Mouse (Mus musculus): ENCODE measurements at regions not wholly inside any gene's neighbourhood (a gene's known extent, or its start where the extent isn't known, plus 50 kb on each side); places are given as distances from the start of the nearest gene placed in this dataset.
A peak's percentile ranks its signal among the peaks of the same experiment; 100 is the strongest.

DNA sequence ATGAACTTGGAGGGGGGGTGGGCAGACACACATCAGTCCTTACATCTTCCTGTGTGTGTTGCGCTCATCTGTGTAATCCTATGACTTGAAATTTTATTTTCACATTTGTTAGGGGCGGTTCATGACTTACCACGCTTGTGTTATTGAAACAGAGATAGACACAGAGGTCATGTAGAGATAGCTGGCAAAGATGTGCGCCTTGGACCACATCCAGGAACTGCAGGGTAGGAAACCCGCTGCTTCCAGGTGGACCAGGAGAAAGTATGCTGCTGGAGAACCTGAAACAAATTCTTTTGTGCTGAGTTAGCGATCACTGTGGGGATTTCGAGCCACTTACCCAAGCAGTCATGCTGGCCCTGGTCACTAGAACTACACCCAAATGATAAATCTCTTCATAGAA lies 89.1 kb downstream of the Kcnj2 start:
- intact Hi-C loops (cut with DNase I) = no loop called here
- DNase-seq = no peak

DNA sequence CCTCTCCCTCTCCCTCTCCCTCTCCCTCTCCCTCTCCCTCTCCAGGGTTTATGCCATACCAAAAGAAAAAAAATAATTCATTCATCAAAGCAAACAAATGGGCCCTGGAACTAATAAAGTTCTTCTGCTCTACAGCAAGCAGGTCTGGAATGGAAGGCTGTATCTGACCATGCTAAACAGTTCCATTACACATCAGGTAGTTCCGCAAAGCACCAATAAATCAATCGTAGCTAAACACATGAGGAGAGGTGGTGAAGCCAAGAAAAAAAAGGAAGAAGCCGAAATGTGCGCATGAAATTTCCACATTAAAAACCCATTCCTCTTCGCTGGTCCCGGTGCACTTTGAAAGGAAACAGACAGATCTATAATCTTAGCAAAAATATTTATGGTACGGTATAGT lies 89.8 kb downstream of the Kcnj2 start:
- intact Hi-C loops (cut with DNase I) = no loop called here
- no peak for DNase-seq

DNA sequence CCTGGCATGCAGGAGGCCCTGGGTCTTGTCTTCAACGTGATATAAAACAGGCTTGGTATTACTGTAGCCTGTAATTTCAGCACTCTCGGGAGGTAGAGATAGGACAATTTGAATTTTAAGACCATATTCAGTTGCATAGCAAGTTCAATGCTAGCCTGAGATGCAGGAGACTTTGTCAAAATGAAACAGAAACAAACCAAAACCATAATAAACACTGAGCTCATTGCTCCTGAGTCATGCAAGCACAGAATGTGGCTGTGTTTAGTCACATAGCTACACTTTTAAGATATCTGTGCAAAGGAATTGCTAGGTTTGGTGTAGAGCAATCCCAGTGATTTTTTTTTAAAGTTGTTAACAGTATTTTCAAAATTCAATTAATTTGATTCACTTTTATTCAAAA lies 93.3 kb downstream of the Kcnj2 start:
- no peak for DNase-seq
- intact Hi-C loops (cut with DNase I) = no loop called here

DNA sequence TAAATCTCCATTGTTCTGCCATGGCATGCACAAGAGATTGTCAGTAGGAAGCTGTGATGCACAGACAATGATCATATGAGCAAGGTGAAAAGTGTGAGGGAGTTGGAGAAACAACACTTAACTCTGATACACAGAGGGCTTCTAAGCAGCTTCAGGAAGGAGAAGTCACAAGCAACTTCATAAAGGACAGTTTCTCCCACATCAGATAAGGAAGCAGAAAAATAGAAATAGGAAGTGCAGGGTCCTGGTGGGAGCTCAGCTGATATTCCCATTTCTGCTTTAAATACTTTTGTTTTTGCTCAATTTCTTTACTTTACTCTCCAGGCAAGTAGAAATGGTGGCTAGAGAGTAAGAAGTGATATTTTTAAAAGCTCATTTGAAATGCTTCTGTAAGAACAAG lies 98.9 kb downstream of the Kcnj2 start:
- intact Hi-C loops (cut with DNase I) = no loop called here
- no peak for DNase-seq

DNA sequence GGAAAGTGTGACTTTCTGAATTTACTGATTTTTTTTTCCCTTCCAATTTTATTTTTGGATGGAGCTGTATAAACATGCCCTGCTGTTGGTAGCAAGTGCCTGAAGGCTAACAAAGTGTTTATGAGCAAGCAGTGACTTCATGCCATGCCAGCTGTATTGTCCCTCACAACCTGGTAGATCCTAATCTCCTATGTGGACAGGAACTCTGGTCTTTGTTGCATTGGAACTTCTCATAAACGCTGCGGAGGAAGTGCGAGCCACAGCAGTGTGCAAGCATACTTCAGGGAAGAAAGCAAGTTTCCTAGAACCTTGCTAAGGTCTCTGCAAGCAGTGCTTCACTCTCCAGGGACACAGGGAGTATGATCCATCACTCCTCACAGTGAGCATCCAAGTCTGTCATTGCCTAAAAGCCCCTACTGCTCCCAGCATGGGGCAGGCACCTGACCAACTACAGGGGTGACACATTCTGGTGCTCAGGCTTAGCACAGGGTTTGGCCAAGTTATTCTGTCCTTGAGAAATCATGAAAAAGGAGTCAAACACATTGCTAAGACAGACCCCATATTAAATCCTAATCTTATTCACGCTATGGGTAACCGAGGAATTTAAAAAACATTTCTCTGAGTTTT lies 104.3 kb downstream of the Kcnj2 start:
- no peak for DNase-seq
- intact Hi-C loops (cut with DNase I) = no loop called here

DNA sequence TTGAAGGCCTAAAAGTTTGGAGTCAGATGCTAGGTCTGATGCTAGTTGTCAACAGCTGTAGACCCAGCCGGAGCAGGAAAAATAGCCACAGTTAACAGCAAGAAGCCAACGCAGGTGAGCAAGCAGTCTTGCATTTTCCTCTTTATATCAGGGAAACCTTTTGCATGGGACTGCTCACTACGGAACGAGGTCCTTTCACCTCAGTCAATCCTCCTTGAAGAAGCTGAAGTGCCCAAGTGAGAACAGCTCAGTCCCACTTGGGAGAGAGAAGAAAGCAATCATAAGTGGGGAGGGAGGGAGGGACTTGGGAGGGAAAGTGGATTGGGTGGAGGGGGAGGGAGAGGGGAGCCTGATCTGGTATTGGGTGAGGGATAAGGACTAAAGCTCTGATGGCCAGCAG lies 107.6 kb downstream of the Kcnj2 start:
- intact Hi-C loops (cut with DNase I) = no loop called here
- no peak for DNase-seq

DNA sequence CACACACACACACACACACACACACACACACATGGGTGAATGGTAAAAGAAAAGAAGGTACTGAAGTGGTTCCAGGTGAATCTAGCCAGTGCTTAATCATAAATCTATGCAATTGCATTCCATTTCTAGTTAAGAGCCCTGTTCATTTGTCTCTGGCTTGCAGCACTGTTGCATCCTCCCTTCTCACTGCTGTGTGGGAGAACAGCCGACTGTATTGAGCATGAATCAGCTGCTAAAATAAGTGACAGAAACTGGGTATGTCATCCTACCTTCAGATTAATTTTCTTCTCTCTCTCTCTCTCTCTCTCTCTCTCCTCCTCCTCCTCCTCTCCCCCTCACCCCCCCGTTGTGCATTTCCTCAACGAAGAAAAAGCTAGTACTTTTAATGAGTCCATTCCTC lies 109.6 kb downstream of the Kcnj2 start:
- no peak for DNase-seq
- intact Hi-C loops (cut with DNase I) = no loop called here

DNA sequence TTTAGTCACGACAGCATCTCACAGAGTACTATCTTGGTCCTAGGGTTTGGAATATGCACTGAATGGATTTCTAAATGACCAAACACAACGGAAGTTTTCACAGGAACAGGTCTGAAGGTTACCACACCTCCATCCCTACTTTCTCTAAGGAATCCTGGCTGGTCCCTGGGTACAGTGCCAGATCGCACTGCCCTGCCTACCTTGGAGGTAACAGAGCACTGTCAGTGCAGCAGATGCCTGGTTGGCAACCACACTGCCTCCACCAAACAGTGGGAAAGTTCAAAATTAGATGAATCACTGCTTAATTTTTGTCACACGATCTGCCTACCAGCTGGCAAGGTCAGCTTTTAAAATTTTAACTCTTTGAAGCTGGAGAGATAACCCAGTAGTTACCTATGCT lies 111.6 kb downstream of the Kcnj2 start:
- intact Hi-C loops (cut with DNase I) = no loop called here
- DNase-seq = no peak

DNA sequence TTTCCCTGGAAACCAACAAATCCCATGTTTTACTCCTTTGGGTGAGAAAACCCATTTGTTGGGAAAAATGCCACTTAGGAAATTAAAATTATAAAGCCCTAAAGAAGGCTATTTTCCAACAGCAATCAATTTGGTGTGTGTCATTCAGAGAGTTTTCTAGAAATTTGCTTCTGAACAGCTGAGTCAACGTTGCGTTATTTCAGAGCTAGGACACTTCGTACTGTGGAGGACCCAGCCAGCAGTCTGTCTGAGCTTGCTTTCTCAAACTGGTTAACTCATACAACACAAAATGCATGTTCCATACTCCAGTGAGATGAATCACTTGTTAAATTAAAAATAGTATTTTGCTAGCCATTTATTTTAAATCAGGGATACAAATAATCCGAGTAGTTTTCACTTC lies 131.5 kb downstream of the Kcnj2 start:
- no peak for DNase-seq
- intact Hi-C loops (cut with DNase I) = no loop called here

DNA sequence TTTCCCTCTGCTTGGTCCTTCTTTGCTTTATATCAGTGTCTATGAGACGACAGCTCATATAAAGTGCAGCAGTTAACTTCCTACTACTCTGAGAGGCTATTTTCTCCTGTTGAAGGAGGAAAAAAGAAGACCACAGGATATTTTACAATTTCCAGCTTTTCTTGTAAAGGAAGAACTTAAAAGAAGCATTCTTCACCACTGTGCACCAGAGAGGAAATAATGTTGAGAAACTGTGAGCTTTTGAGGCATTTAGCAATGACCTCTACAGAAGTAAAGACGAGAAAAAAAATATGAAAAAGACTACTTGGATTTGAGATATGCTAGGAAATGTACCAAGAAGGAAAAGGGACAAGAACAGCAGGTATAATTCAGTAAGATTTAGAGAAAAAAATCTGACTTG lies 134.5 kb downstream of the Kcnj2 start:
- intact Hi-C loops (cut with DNase I) = no loop called here
- no peak for DNase-seq

DNA sequence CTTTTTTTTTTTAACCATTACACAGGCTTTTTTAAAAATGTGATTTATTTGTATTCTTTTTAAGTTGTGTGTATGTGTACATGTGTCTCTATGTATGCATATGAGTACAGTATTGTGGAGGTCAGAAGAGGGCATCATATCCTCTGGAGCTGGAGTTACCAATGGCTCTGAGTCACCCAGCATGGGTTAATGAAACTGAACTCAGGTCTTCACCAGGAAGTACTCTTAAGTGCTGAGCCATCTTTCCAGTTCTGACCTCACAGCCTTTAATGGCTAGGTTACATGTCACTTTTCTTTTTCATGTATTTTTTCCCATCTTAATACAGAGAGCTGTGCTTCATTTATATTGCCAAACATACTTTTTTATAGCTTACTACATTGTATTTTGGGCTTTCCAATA lies 136.8 kb downstream of the Kcnj2 start:
- intact Hi-C loops (cut with DNase I) = no loop called here
- no peak for DNase-seq

DNA sequence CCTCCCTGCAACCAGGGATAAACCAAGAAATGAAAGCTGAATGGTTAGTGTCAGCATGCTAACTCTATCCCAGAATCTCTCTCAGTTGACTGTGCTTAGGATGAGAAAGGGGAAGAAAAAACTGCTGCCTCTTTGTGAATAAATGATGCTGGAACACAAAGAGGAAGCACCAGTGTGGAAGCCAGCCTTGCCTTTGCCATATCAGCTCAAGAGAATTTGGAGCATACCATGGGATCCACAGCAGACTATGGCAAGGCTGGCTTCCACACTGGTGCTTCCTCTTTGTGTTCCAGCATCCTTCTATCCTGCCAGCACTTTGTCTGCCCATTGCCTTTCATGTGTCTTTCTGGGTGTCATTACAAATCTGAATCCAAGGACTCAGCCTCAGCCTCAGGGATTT lies 144.6 kb downstream of the Kcnj2 start:
- intact Hi-C loops (cut with DNase I) = no loop called here
- DNase-seq = no peak

DNA sequence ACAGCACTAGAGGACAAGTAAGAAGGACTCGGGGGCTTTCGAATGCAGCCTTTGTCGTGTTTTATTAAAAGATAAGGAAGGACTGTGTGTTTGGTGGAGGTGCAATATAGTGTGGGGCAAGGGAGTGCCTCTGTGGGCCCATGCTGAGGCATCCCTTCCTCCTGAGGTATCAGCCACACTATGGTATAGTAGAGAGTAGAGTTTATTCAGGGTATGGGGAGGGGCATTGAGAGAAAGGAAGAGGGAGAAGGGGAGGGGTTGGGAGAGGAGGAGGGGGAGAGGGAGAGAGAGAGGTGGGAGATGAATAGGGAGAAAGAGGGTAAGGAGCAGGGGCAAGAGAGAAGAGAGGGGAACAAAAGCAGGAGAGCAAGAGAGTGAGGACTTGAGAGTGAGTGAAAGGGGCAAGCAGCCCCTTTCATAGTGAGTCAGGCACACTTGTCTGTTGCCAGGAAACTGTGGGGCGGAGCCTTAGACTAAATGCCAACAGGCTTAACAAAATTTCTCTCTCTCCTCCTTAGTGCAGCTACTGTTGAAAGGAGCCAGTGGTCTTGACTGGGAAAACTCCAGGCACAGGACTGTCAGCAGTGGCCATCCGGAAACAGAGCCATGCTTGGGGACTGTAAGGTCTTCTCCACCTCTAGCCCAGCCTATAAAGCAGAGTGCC lies 146.2 kb downstream of the Kcnj2 start:
- DNase-seq = no peak
- intact Hi-C loops (cut with DNase I) = no loop called here

DNA sequence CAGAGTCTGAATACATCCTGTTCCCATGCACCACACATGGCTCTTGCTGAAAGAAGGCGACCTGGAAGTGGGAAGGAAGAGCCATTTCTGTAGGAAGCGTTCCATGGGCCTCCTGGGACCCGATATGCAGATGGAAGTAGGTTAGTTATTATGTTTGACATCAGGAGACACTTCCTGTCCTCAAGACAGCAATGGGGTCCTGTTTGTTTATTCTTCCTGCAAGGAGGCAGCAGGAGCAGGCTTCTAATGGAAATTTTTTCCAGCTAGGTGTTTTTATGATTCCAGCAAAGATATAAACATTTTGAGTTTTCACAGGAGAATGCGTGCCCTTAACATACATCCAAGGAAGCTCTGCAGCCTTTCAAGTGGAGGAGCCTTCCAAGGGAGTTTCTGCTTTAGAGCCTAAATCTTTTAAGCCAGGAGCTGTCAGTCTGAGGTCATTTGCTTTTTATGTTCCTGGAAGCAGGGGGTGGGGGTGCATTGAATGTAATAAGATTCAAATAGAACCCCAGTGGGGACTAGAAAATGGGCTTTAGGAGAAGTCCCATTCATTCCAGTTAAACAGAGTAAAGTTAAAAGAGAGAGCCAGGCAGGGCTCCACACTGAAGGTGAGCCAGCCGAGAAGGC lies 146.9 kb downstream of the Kcnj2 start:
- DNase-seq = no peak
- intact Hi-C loops (cut with DNase I) = no loop called here

DNA sequence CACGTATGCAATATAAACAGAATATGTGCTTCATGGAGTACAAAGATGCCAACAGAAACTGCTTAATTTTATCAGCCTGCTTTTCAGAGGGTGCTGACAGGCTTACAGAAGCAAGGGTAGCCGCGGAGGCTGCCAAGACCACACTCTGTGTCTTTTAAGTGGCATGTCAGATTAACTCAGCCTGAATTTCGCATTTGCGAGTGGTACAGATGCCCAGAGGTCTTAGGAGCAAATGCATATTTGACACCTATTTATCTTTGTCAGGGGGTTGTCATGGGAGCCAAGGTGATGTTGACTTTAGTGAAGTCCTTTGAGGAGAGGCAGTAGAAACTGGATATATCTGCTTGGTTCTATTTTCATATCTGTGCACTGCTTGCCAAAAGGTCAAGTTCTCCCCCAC lies 149.0 kb downstream of the Kcnj2 start:
- intact Hi-C loops (cut with DNase I) = no loop called here
- peak in 1 of 2 experiments; percentile 15 for DNase-seq

DNA sequence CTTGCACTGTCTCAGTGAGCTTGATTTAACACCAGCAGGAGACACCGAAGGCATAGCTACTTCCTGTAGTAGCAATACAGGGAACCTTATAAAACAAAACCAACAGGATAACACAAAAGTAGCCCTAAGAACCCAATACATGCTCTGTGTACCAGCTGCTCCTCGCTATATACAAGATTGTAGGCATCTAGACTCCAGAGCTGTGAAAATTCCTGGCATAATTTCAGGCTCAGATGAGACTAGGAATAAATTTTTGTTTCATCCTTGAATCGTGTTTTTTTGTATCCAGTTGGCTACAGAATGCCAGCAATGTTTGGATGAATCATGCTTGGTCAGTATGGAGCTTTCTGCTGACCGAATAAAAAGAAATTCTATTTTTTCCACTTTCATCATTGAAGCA lies 157.9 kb downstream of the Kcnj2 start:
- intact Hi-C loops (cut with DNase I) = no loop called here
- DNase-seq = no peak

DNA sequence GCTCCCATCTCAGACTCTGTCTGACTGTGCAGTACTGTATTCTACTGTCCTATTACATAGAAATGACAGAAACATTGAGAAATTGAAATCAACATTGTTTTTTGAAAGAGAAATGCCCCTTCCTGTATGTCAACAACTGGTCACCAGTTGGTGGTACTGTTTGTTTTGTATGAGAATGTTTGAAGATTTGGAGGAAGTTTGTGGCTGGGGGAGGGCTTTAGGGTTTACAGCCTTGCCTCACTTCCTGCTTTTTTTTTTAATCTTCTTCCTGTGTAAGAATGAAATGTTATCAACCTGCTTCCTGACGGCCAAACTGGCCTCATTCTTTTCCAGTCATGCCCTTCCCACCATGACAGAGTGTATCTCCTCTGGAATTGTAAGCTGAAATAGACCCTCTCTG lies 161.3 kb downstream of the Kcnj2 start:
- intact Hi-C loops (cut with DNase I) = no loop called here
- no peak for DNase-seq

DNA sequence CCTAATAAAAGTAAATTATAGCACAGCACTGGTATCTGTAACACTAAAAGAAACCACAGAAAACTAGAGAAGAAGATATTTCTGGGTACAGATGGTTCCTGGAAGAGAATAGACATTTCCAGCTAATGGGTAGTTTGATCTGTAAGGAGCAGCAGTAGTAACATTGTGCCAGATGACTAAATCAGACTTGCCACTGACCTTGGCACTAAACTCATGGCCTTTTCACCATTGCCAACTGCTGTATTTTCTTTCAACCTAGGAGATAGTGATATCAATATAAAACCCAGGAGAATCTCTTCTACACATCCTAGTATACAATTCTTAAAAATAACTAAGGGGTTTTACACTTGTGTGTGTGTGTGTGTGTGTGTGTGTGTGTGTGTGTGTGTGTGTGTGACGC lies 170.8 kb downstream of the Kcnj2 start:
- no peak for DNase-seq

DNA sequence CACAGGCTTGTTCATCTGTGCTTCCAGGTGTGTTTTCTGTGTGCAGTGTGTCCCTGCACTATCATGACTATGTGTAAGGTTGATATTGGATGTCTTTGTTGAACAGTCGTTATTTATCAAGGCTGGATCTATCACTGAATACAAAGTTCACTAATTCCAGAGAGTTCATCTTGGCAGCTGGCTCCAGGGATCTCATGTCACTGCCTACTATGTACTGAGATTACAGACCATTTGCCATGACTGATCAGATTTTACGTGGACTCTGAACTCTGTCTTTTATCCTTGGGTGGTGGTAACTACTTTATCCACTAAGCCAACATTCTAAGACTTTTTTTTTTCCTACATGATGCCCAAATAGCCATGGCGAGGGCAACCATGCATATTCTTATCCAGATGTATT lies 173.8 kb downstream of the Kcnj2 start:
- no peak for DNase-seq
- intact Hi-C loops (cut with DNase I) = no loop called here

More for the DNA sequence above, 170.8 kb downstream of the Kcnj2 start:
- intact Hi-C loops (cut with DNase I) = no loop called here

DNA sequence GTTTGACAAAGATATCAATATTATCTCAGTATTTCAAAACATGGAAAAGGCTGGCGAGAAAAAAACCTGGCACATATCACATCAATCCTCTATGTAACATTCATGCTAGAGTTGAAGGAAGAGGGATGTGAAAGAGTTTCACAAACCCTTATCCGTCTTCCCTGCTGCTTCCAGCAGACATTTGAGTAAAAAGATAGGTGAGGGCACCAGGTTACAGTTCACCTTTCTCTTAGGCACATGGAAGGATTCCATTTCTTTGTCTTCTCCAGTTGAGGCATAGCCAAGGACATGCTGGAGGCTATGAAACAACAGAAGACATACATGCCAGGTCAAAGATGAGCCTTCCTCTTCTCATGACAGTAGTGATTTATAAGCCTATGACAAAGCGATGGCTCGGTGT lies 186.3 kb downstream of the Kcnj2 start:
- DNase-seq = no peak
- intact Hi-C loops (cut with DNase I) = no loop called here

DNA sequence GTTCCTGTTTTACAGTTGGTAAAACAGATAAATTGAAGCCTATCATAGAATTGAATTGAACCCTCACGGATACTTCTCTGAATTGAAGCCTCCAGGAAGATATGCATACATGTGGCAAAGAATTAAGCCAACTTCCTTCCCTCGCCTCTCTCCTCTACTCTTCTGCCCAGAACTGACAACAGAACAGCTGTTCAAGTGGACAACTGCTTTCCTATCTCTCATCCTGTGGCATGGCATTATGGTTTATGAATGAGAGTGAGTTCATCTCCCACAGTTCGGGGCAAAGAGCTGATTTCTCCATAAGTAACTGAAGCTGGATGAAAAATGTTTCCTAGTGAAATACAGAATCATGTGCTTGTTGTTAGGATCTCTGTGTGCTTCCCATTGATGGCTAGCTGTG lies 190.6 kb downstream of the Kcnj2 start:
- DNase-seq = no peak
- intact Hi-C loops (cut with DNase I) = no loop called here

DNA sequence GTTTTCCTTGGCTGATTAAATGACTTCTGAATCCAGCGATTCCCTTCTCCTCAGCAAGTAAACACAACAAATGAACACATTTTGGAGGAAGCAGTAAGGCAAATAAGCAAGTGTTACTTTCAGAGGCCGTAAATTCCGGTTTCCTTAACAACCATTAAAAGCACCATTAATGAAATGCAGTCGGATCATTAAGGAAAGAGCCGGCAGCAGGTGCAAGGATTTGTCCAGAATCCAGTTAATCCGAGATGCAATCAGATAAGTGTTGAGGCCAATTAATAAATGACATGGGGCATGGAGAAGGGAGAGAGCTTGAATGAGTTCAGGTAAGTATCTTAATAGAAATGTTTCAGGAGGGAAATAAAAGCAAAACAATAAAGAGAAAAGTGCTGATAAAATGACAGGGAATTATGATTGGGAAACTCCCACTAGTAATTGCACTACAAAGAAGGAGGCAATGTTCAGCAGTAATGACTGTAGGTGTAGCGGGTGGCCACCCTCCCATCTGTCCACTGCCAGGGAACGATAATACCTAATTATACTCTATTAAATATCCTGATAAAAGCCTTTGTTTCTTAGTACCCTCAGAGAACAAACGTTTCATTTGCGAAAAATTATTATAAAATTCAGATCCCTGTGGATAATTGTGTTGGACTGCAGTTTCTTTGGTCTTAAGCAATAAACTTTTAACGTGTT lies 194.9 kb downstream of the Kcnj2 start:
- intact Hi-C loops (cut with DNase I) = no loop called here
- no peak for DNase-seq
